Mouse (Mus musculus) kidney, embryonic 15.5 days (tissue): ENCODE results near the gene Elavl1. TPM values are rescaled to one million over a fixed set of nuclear protein-coding genes. Genes with fewer than 3 reads are reported as not detected.
A peak's percentile ranks its signal among the peaks of the same experiment; 100 is the strongest.
"Not testable (repeated sequence)": the region's sequence is repeated elsewhere in the genome, so short reads cannot be mapped to it uniquely, and the experiment has no call there.

ENCODE experiments used
- ATAC-seq: fragments of 200-750 bp; cut with Nextera tagmentation; replicated peaks from 2 replicates; pipeline ENCODE4 v1.8.0; 2017; ENCODE audit warnings: moderate TSS enrichment; ENCODE audit not compliant: low FRiP score
- H3K27ac ChIP-seq: fragments of 300-500 bp; sonication (generic); 2 replicates; pipeline ENCODE4 v1.5.1; 2015; ENCODE audit warnings: mild to moderate bottlenecking, inconsistent platforms
- H3K27me3 ChIP-seq: fragments of 300-500 bp; sonication (generic); 2 replicates; pipeline ENCODE4 v1.6.1; 2015; ENCODE audit warnings: inconsistent platforms
- H3K36me3 ChIP-seq: fragments of 300-500 bp; sonication (generic); 2 replicates; pipeline ENCODE4 v1.6.1; 2015; ENCODE audit warnings: inconsistent platforms
- H3K4me1 ChIP-seq: fragments of 300-500 bp; sonication (generic); 2 replicates; pipeline ENCODE4 v1.6.1; 2015; ENCODE audit warnings: inconsistent platforms
- H3K4me2 ChIP-seq: fragments of 300-500 bp; sonication (generic); 2 replicates; pipeline ENCODE4 v1.6.1; 2015; ENCODE audit warnings: moderate library complexity, mild to moderate bottlenecking, inconsistent platforms
- H3K4me3 ChIP-seq: fragments of 300-500 bp; sonication (generic); replicated peaks from 2 replicates; pipeline ENCODE4 v1.5.1; 2015; ENCODE audit warnings: mild to moderate bottlenecking, inconsistent platforms
- H3K9ac ChIP-seq: fragments of 300-500 bp; sonication (generic); 2 replicates; pipeline ENCODE4 v1.6.1; 2015; ENCODE audit warnings: mild to moderate bottlenecking, inconsistent platforms
- H3K9me3 ChIP-seq: fragments of 300-500 bp; sonication (generic); replicated peaks from 2 replicates; pipeline ENCODE4 v1.6.1; 2016; ENCODE audit warnings: inconsistent platforms
- WGBS: fragments of 180-500 bp; shearing (Covaris S2); methylation state at CpG from one replicate; pipeline ENCODE4 v1.1.7; 2015; ENCODE audit warnings: mixed read lengths; 5-methylcytosine and 5-hydroxymethylcytosine counted together
- polyA plus RNA-seq: library from polyadenylated mRNA; unstranded; fragments of >200 nt; fragmentation: Nextera tagmentation; extraction: Ambion mirVana; gene quantifications from 2 replicates; pipeline ENCODE4 v1.2.1, GENCODE M21; 2015

The Elavl1 gene
- polyA plus RNA-seq, 1 experiment from 2014 or later, result 257 TPM

- no peak overlapping the region for H3K9ac ChIP-seq
- peaks cover 94% of the 10 kb centered on the region for H3K36me3 ChIP-seq
- H3K9me3 ChIP-seq, result no peaks in the 10 kb centered on the region
- H3K4me2 ChIP-seq, result no peak overlapping the region
- H3K4me3 ChIP-seq, result no peak overlapping the region
- ATAC-seq, result no peak
- 91% methylated on average over 6 of the region's 6 CpGs for WGBS
- peaks cover 3% of the 10 kb centered on the region for H3K4me1 ChIP-seq
- H3K27ac ChIP-seq, result no peak overlapping the region
- no peaks in the 10 kb centered on the region for H3K27me3 ChIP-seq
Observed at GRCm38 (mm10) chr8:4269609-4270008, 55.6 kb downstream of the Elavl1 start.

GRCm38 (mm10) chr8:4267627-4268026 is 57.6 kb downstream of the Elavl1 start:
- Histone ChIP-seq H3K36me3 (peaks cover 100% of the 10 kb centered on the region), H3K4me1 (no peaks in the 10 kb centered on the region)
- ATAC-seq, result peak; percentile 65; the same call in 1 of the 2 replicates

GRCm38 (mm10) chr8:4265160-4265914 is 59.9 kb downstream of the Elavl1 start:
- H3K9me3 ChIP-seq, result no peaks in the 10 kb centered on the region
- no peak overlapping the region for H3K4me3 ChIP-seq
- no peak for ATAC-seq
- no peak overlapping the region for H3K9ac ChIP-seq
- peaks cover 100% of the 10 kb centered on the region for H3K36me3 ChIP-seq
- no peak overlapping the region for H3K27ac ChIP-seq
- H3K27me3 ChIP-seq, result no peaks in the 10 kb centered on the region
- H3K4me1 ChIP-seq, result no peaks in the 10 kb centered on the region
- H3K4me2 ChIP-seq, result no peak overlapping the region
- 89% methylated on average over 15 of the region's 15 CpGs for WGBS

More at GRCm38 (mm10) chr8:4267627-4268026, 57.6 kb downstream of the Elavl1 start:
- H3K4me2 ChIP-seq, result no peak overlapping the region
- no peak overlapping the region for H3K27ac ChIP-seq
- no peak overlapping the region for H3K9ac ChIP-seq
- no peak overlapping the region for H3K4me3 ChIP-seq
- WGBS, result 83% methylated on average over 15 of the region's 15 CpGs
- no peaks in the 10 kb centered on the region for H3K27me3 ChIP-seq
- H3K9me3 ChIP-seq, result no peaks in the 10 kb centered on the region

- Histone ChIP-seq H3K9ac (no peak overlapping the region), H3K36me3 (peaks cover 87% of the 10 kb centered on the region), H3K27ac (no peak overlapping the region), H3K4me1 (peaks cover 10% of the 10 kb centered on the region), H3K27me3 (no peaks in the 10 kb centered on the region), H3K4me2 (no peak overlapping the region), H3K9me3 (no peaks in the 10 kb centered on the region), H3K4me3 (no peak overlapping the region)
- no peak for ATAC-seq
- 89% methylated on average over 8 of the region's 8 CpGs for WGBS
Observed at GRCm38 (mm10) chr8:4263105-4263791, 62.0 kb downstream of the Elavl1 start.

GRCm38 (mm10) chr8:4259805-4260170 is 65.4 kb downstream of the Elavl1 start:
- H3K27ac ChIP-seq, result peak overlapping the region; percentile 84
- 0 out of 2 replicates have a peak overlapping the region, but pooled peaks have one; percentile 81 for H3K4me2 ChIP-seq
- peaks cover 31% of the 10 kb centered on the region for H3K4me1 ChIP-seq
- H3K9me3 ChIP-seq, result no peaks in the 10 kb centered on the region
- peak overlapping the region; percentile 71; the same call in 1 of the 2 replicates for H3K4me3 ChIP-seq
- 80% methylated on average over 4 of the region's 4 CpGs for WGBS
- no peaks in the 10 kb centered on the region for H3K27me3 ChIP-seq
- H3K9ac ChIP-seq, result no peak overlapping the region
- H3K36me3 ChIP-seq, result peaks cover 71% of the 10 kb centered on the region
- ATAC-seq, result no peak

- Histone ChIP-seq H3K9ac (peak within 1 kb of the TSS; percentile 71), H3K9me3 (no peaks in the 10 kb centered on the region), H3K27ac (peak within 1 kb of the TSS; percentile 84), H3K27me3 (no peaks in the 10 kb centered on the region), H3K4me2 (peak within 1 kb of the TSS; percentile 81), H3K4me1 (peaks cover 35% of the 10 kb centered on the region), H3K36me3 (peaks cover 71% of the 10 kb centered on the region), H3K4me3 (peak within 1 kb of the TSS; percentile 71)
- WGBS, result 5% methylated on average over 32 of the region's 33 CpGs
- peak; percentile 93 for ATAC-seq
Observed at GRCm38 (mm10) chr8:4259125-4259804, 65.9 kb downstream of the Elavl1 start, which contains the start of gene Ctxn1. Gene Ctxn1, minus strand, starts transcription at chr8:4259274.

- H3K9me3 ChIP-seq, result no peaks in the 10 kb centered on the region
- H3K27me3 ChIP-seq, result no peaks in the 10 kb centered on the region
- H3K4me1 ChIP-seq, result peaks cover 40% of the 10 kb centered on the region
- peak overlapping the region; percentile 81 for H3K4me2 ChIP-seq
- ATAC-seq, result peak; percentile 74
- peak overlapping the region; percentile 71 for H3K4me3 ChIP-seq
- H3K36me3 ChIP-seq, result peaks cover 67% of the 10 kb centered on the region
- WGBS, result 0% methylated on average over 31 of the region's 32 CpGs
- H3K27ac ChIP-seq, result peak overlapping the region; percentile 84
- H3K9ac ChIP-seq, result peak overlapping the region; percentile 71
Observed at GRCm38 (mm10) chr8:4258678-4259077, 66.5 kb downstream of the Elavl1 start.

- H3K4me1 ChIP-seq, result peaks cover 43% of the 10 kb centered on the region
- H3K27ac ChIP-seq, result peak overlapping the region; percentile 84
- H3K9me3 ChIP-seq, result no peaks in the 10 kb centered on the region
- peak overlapping the region; percentile 71 for H3K4me3 ChIP-seq
- peak overlapping the region; percentile 71 for H3K9ac ChIP-seq
- peak; percentile 59 for ATAC-seq
- H3K4me2 ChIP-seq, result peak overlapping the region; percentile 81
- H3K36me3 ChIP-seq, result peaks cover 62% of the 10 kb centered on the region
- 3% methylated on average over 35 of the region's 35 CpGs for WGBS
- H3K27me3 ChIP-seq, result no peaks in the 10 kb centered on the region
Observed at GRCm38 (mm10) chr8:4258233-4258632, 67.0 kb downstream of the Elavl1 start.

- Histone ChIP-seq H3K9ac (peak overlapping the region; percentile 71; the same call in 1 of the 2 replicates), H3K27me3 (no peaks in the 10 kb centered on the region), H3K4me3 (peak overlapping the region; percentile 71), H3K27ac (no peak overlapping the region), H3K4me1 (peaks cover 46% of the 10 kb centered on the region), H3K9me3 (no peaks in the 10 kb centered on the region), H3K36me3 (peaks cover 53% of the 10 kb centered on the region), H3K4me2 (peak overlapping the region; percentile 81)
- ATAC-seq, result no peak
- 71% methylated on average over 4 of the region's 4 CpGs for WGBS
Observed at GRCm38 (mm10) chr8:4257350-4257749, 67.9 kb downstream of the Elavl1 start.

- Histone ChIP-seq H3K4me1 (peaks cover 49% of the 10 kb centered on the region), H3K4me3 (no peak overlapping the region), H3K27me3 (no peaks in the 10 kb centered on the region), H3K9me3 (no peaks in the 10 kb centered on the region), H3K36me3 (peaks cover 49% of the 10 kb centered on the region), H3K27ac (no peak overlapping the region), H3K4me2 (no peak overlapping the region), H3K9ac (no peak overlapping the region)
- no peak for ATAC-seq
- 53% methylated on average over 4 of the region's 4 CpGs for WGBS
Observed at GRCm38 (mm10) chr8:4256911-4257310, 68.3 kb downstream of the Elavl1 start.

GRCm38 (mm10) chr8:4255471-4255870 is 69.7 kb downstream of the Elavl1 start:
- Histone ChIP-seq H3K36me3 (peaks cover 35% of the 10 kb centered on the region), H3K4me1 (peaks cover 52% of the 10 kb centered on the region)
- H3K9ac ChIP-seq, H3K4me2 ChIP-seq, H3K4me3 ChIP-seq, H3K27ac ChIP-seq, ATAC-seq, H3K9me3 ChIP-seq, H3K27me3 ChIP-seq: not testable (repeated sequence)
- 82% methylated on average over 7 of the region's 7 CpGs for WGBS

- H3K9ac ChIP-seq, result peak overlapping the region; percentile 97; the same call in 1 of the 2 replicates
- no peaks in the 10 kb centered on the region for H3K9me3 ChIP-seq
- no peak for ATAC-seq
- H3K4me3 ChIP-seq, result peak overlapping the region; percentile 94
- H3K4me1 ChIP-seq, result peaks cover 57% of the 10 kb centered on the region
- H3K4me2 ChIP-seq, result peak overlapping the region; percentile 81
- peak overlapping the region; percentile 97 for H3K27ac ChIP-seq
- no peaks in the 10 kb centered on the region for H3K27me3 ChIP-seq
- peaks cover 29% of the 10 kb centered on the region for H3K36me3 ChIP-seq
- WGBS, result 71% methylated on average over 6 of the region's 6 CpGs
Observed at GRCm38 (mm10) chr8:4254001-4254400, 71.2 kb downstream of the Elavl1 start.
